Mouse (Mus musculus): ENCODE data around the gene Aspscr1.

- TF ChIP-seq CTCF (IDR thresholded peaks at IDR 0.05): no peak
- no peak for TF ChIP-seq POLR2A (IDR thresholded peaks at IDR 0.05; ENCODE audit: insufficient read depth, low read depth, low read length)
Observed at GRCm38 (mm10) chr11:120676951-120677350, 4.2 kb downstream of the Aspscr1 start.
